Mouse (Mus musculus): ENCODE measurements around the gene Trak1.

The Trak1 gene

GRCm38 (mm10) chr9:121505346-121505745 lies 208.0 kb downstream of the Trak1 start:
- DNase-seq, result no peak

GRCm38 (mm10) chr9:121506478-121507180 lies 209.3 kb downstream of the Trak1 start:
- DNase-seq, result no peak

- no peak for DNase-seq
These were observed 214.6 kb downstream of the Trak1 start for GRCm38 (mm10) chr9:121511911-121512310.

- DNase-seq, result no peak
These were observed 217.2 kb downstream of the Trak1 start for GRCm38 (mm10) chr9:121514462-121514861.

- DNase-seq, result no peak
These were observed 222.7 kb downstream of the Trak1 start for GRCm38 (mm10) chr9:121520047-121520446.
